Mouse (Mus musculus) forebrain, embryonic 16.5 days (tissue): ENCODE measurements around the gene Prss45. TPM values are rescaled to one million over a fixed set of nuclear protein-coding genes. Genes with fewer than 3 reads are reported as not detected.

Source experiments
- ATAC-seq: fragments of 200-750 bp; cut with Nextera tagmentation; 2 replicates; pipeline ENCODE4 v1.8.0; 2017; ENCODE audit warnings: mild to moderate bottlenecking, moderate library complexity
- H3K27ac ChIP-seq: fragments of 300-500 bp; sonication (generic); 2 replicates; pipeline ENCODE4 v1.5.1; 2014; ENCODE audit warnings: low read length, control low read depth
- H3K27me3 ChIP-seq: fragments of 300-500 bp; sonication (generic); replicated peaks from 2 replicates; pipeline ENCODE4 v1.6.1; 2014; ENCODE audit warnings: low read length; ENCODE audit not compliant: control insufficient read depth, insufficient read depth
- H3K36me3 ChIP-seq: fragments of 300-500 bp; sonication (generic); 2 replicates; pipeline ENCODE4 v1.6.1; 2014; ENCODE audit not compliant: control insufficient read depth, insufficient read depth
- H3K4me1 ChIP-seq: fragments of 300-500 bp; sonication (generic); replicated peaks from 2 replicates; pipeline ENCODE4 v1.6.1; 2014; ENCODE audit warnings: low read length; ENCODE audit not compliant: control insufficient read depth, insufficient read depth
- H3K4me2 ChIP-seq: fragments of 300-500 bp; sonication (generic); 2 replicates; pipeline ENCODE4 v1.6.1; 2014; ENCODE audit warnings: mild to moderate bottlenecking, low read length, control low read depth
- H3K4me3 ChIP-seq: fragments of 300-500 bp; sonication (generic); replicated peaks from 2 replicates; pipeline ENCODE4 v1.5.1; 2014; ENCODE audit warnings: mild to moderate bottlenecking, low read length, control low read depth
- H3K9ac ChIP-seq: fragments of 300-500 bp; sonication (generic); replicated peaks from 2 replicates; pipeline ENCODE4 v1.6.1; 2014; ENCODE audit warnings: low read depth, low read length, control low read depth
- H3K9me3 ChIP-seq: fragments of 300-500 bp; sonication (generic); 2 replicates; pipeline ENCODE4 v1.6.1; 2016; ENCODE audit warnings: low read length; ENCODE audit not compliant: control insufficient read depth
- WGBS: fragments of 180-500 bp; shearing (Covaris S2); extraction: QIAGEN DNeasy Blood & Tissue Kit; methylation state at CpG from one replicate; pipeline ENCODE4 v1.1.7; 2014; 5-methylcytosine and 5-hydroxymethylcytosine counted together
- polyA plus RNA-seq: library from polyadenylated mRNA; unstranded; fragments of >200 nt; fragmentation: Nextera tagmentation; extraction: Ambion mirVana; gene quantifications from 2 replicates; pipeline ENCODE4 v1.2.1, GENCODE M21; 2015

Prss45 gene
- polyA plus RNA-seq, 1 experiment from 2014 or later = not detected

- 91% methylated on average over 14 of the region's 14 CpGs for WGBS
Observed at GRCm38 (mm10) chr9:110888935-110889334, 54.5 kb downstream of the Prss45 start.

GRCm38 (mm10) chr9:110890026-110890783 lies 55.8 kb downstream of the Prss45 start:
- Histone ChIP-seq H3K9ac (no peak overlapping the region), H3K4me2 (no peak overlapping the region), H3K9me3 (no peaks in the 10 kb centered on the region), H3K4me1 (no peaks in the 10 kb centered on the region), H3K4me3 (no peak overlapping the region), H3K27me3 (no peaks in the 10 kb centered on the region), H3K27ac (no peak overlapping the region), H3K36me3 (no peaks in the 10 kb centered on the region)
- no peak for ATAC-seq
- WGBS = 13% methylated on average over 19 of the region's 21 CpGs

More at GRCm38 (mm10) chr9:110888935-110889334, 54.5 kb downstream of the Prss45 start:
- no peaks in the 10 kb centered on the region for H3K36me3 ChIP-seq
- ATAC-seq = no peak
- no peaks in the 10 kb centered on the region for H3K9me3 ChIP-seq
- H3K4me3 ChIP-seq = no peak overlapping the region
- no peak overlapping the region for H3K27ac ChIP-seq
- H3K4me1 ChIP-seq = no peaks in the 10 kb centered on the region
- H3K9ac ChIP-seq = no peak overlapping the region
- H3K4me2 ChIP-seq = no peak overlapping the region
- H3K27me3 ChIP-seq = no peaks in the 10 kb centered on the region

Other genes with a start within 250 kb of the Prss45 start
- 29.0 and 32.4 TPM in 2 replicates for gene Nradd, start 210.1 kb upstream of the Prss45 start, polyA plus RNA-seq
- gene Nbeal2, start 180.4 kb upstream of the Prss45 start, polyA plus RNA-seq = 2.3 and 5.9 TPM in 2 replicates
- 100 and 113 TPM in 2 replicates for gene Ccdc12, start 178.1 kb upstream of the Prss45 start, polyA plus RNA-seq
- gene Myl3, start 92.7 kb upstream of the Prss45 start, polyA plus RNA-seq = 0.39 TPM in 1 of 2 replicates, not detected in the other
- gene Pth1r, start 87.4 kb upstream of the Prss45 start, polyA plus RNA-seq = 6.4 and 8.4 TPM in 2 replicates
- not detected in 2 replicates for gene Prss42, start 36.4 kb upstream of the Prss45 start, polyA plus RNA-seq
- not detected in 2 replicates for gene Prss44, start 20.6 kb upstream of the Prss45 start, polyA plus RNA-seq
- gene Prss43, start 7.9 kb upstream of the Prss45 start, polyA plus RNA-seq = not detected in 2 replicates
- gene Prss46, start 9.9 kb downstream of the Prss45 start, polyA plus RNA-seq = not detected in 2 replicates
- gene Prss50, start 23.4 kb downstream of the Prss45 start, polyA plus RNA-seq = 0.14 TPM in 1 of 2 replicates, not detected in the other
- gene Als2cl, start 45.3 kb downstream of the Prss45 start, polyA plus RNA-seq = 0.65 and 1.1 TPM in 2 replicates
- 0.86 and 1.8 TPM in 2 replicates for gene Tmie, start 45.5 kb downstream of the Prss45 start, polyA plus RNA-seq
- gene Fam240a, start 82.3 kb downstream of the Prss45 start, polyA plus RNA-seq = not detected in 2 replicates
- not detected in 2 replicates for gene Tdgf1, start 111.6 kb downstream of the Prss45 start, polyA plus RNA-seq
- gene Lrrc2, start 117.0 kb downstream of the Prss45 start, polyA plus RNA-seq = 0.29 and 0.57 TPM in 2 replicates
- not detected in 2 replicates for gene Rtp3, start 156.0 kb downstream of the Prss45 start, polyA plus RNA-seq
- 0.70 and 1.4 TPM in 2 replicates for gene Ltf, start 184.7 kb downstream of the Prss45 start, polyA plus RNA-seq
- gene Ccrl2, start 222.9 kb downstream of the Prss45 start, polyA plus RNA-seq = 1.1 and 1.5 TPM in 2 replicates